Mouse (Mus musculus): ENCODE data around the gene Pik3ap1. TPM values are rescaled to one million over a fixed set of nuclear protein-coding genes. Genes with fewer than 3 reads are reported as not detected.

The Pik3ap1 gene
- polyA plus RNA-seq, 1 experiment: 0.16 TPM

DNA sequence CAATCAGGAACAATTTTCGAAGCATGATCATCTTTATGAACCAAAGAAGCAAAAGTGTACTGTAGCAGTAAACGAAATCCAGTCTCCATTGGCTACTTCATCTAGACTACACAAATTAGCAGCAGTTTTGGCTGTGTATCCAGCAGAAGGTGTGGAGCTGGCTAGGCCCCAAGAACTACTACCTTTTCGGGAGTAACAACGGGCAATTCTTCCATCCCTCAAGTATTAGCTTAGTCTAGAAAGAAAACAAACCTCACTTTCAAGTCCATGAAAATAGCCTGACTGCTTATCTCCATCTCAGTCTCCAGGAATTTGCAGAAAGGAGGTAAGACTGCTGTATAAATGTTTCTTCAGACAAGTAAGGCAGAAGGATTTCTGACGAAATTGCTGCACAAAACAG, 130.3 kb downstream of the Pik3ap1 start:
- H3K9me3 ChIP-seq (replicated peaks; ENCODE audit: control insufficient read depth, insufficient read depth, low read length, poor library complexity, severe bottlenecking): no peaks in the 10 kb centered on the region
- no peak overlapping the region for H3K9ac ChIP-seq (ENCODE audit: low read depth, poor library complexity, severe bottlenecking)
- no peak for TF ChIP-seq EP300 (IDR thresholded peaks at IDR 0.05; ENCODE audit: insufficient read depth, low read depth, low read length)
- no peaks in the 10 kb centered on the region for H3K4me1 ChIP-seq (ENCODE audit: control insufficient read depth, insufficient read depth, low read length)
- H3K36me3 ChIP-seq (ENCODE audit: control insufficient read depth, insufficient read depth, low read length, poor library complexity, severe bottlenecking): no peaks in the 10 kb centered on the region; the same call in 1 of the 2 replicates
- H3K4me3 ChIP-seq (ENCODE audit: low read depth, low read length): no peak overlapping the region
- H3K27ac ChIP-seq (ENCODE audit: insufficient read depth, low read length): no peak overlapping the region
- no peaks in the 10 kb centered on the region for H3K27me3 ChIP-seq (ENCODE audit: control insufficient read depth, insufficient read depth, low read length, poor library complexity, severe bottlenecking)

DNA sequence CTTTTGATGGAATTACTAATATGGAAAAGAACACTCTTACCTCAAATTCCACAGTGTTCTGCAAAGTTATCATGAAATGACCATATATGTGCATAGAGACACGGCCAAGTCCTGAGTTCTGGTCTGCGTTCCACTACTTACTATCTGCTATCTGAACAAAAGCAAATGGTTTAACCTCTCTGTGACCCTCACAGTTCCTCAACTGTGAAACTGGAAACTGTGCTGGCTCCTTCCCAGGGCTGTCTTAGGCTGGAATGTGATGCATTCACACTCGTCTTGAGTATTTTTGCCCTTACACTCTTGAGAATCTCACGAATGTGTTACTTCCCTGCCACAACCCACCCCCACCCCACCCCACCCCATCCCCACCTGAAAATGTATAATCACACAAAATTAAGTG, 135.9 kb downstream of the Pik3ap1 start:
- TF ChIP-seq EP300 (IDR thresholded peaks at IDR 0.05; ENCODE audit: insufficient read depth, low read depth, low read length) (no peak), POLR2A (IDR thresholded peaks at IDR 0.05; ENCODE audit: insufficient read depth, low read length) (no peak), CTCF (IDR thresholded peaks at IDR 0.05; ENCODE audit: low read depth, low read length) (no peak)
- Histone ChIP-seq H3K9me3 (replicated peaks; ENCODE audit: control insufficient read depth, insufficient read depth, low read length, poor library complexity, severe bottlenecking) (no peaks in the 10 kb centered on the region), H3K27ac (ENCODE audit: insufficient read depth, low read length) (no peak overlapping the region), H3K9ac (ENCODE audit: low read depth, poor library complexity, severe bottlenecking) (no peak overlapping the region), H3K27me3 (ENCODE audit: control insufficient read depth, insufficient read depth, low read length, poor library complexity, severe bottlenecking) (no peaks in the 10 kb centered on the region), H3K4me1 (ENCODE audit: control insufficient read depth, insufficient read depth, low read length) (no peaks in the 10 kb centered on the region), H3K4me3 (ENCODE audit: low read depth, low read length) (no peak overlapping the region), H3K36me3 (ENCODE audit: control insufficient read depth, insufficient read depth, low read length, poor library complexity, severe bottlenecking) (peaks cover 4% of the 10 kb centered on the region; the same call in 1 of the 2 replicates)

DNA sequence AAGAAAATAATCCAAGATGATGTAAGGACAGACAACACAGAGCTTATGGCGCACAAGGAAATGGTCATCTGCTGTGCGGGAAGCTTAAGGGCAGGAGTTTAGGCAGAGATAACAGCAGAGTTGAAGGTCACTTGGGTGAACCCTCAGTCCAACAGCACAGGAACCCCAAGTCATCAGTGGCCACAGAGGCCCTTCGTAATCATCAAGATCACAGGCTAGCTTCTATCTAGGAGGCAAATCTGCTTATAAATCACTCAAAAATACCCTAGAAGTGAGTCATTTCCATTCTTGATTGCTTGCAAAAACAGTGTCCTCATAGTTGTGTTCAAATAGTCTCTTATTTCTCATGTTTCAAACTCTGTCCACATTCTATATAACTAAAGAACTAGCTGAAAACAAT, 136.6 kb downstream of the Pik3ap1 start:
- no peaks in the 10 kb centered on the region for H3K9me3 ChIP-seq (replicated peaks; ENCODE audit: control insufficient read depth, insufficient read depth, low read length, poor library complexity, severe bottlenecking)
- no peak overlapping the region for H3K27ac ChIP-seq (ENCODE audit: insufficient read depth, low read length)
- TF ChIP-seq EP300 (IDR thresholded peaks at IDR 0.05; ENCODE audit: insufficient read depth, low read depth, low read length): no peak
- TF ChIP-seq POLR2A (IDR thresholded peaks at IDR 0.05; ENCODE audit: insufficient read depth, low read length): no peak
- TF ChIP-seq CTCF (IDR thresholded peaks at IDR 0.05; ENCODE audit: low read depth, low read length): no peak
- peaks cover 5% of the 10 kb centered on the region; the same call in 1 of the 2 replicates for H3K36me3 ChIP-seq (ENCODE audit: control insufficient read depth, insufficient read depth, low read length, poor library complexity, severe bottlenecking)
- no peaks in the 10 kb centered on the region for H3K4me1 ChIP-seq (ENCODE audit: control insufficient read depth, insufficient read depth, low read length)
- H3K4me3 ChIP-seq (ENCODE audit: low read depth, low read length): no peak overlapping the region
- no peak overlapping the region for H3K9ac ChIP-seq (ENCODE audit: low read depth, poor library complexity, severe bottlenecking)
- H3K27me3 ChIP-seq (ENCODE audit: control insufficient read depth, insufficient read depth, low read length, poor library complexity, severe bottlenecking): no peaks in the 10 kb centered on the region

DNA sequence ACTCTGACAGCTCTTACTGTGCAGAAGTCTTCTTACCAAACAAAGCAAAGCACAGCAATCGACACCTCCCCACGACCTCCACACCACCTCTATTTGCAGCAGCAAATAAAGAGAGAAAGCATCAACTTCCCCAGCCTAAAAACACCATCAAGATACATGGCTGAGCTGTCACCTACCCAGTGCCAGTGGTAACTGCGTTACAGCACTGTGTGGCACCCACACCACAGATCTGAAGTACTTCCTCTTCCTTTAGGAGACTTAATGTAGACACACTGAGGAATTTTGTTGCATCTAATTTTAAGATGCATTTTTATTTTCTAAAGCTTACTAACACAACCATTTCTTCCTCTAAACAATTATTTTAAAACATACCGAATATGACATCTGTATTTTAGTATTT, 138.6 kb downstream of the Pik3ap1 start:
- peaks cover 7% of the 10 kb centered on the region; the same call in 1 of the 2 replicates for H3K36me3 ChIP-seq (ENCODE audit: control insufficient read depth, insufficient read depth, low read length, poor library complexity, severe bottlenecking)
- H3K4me1 ChIP-seq (ENCODE audit: control insufficient read depth, insufficient read depth, low read length): no peaks in the 10 kb centered on the region
- TF ChIP-seq POLR2A (IDR thresholded peaks at IDR 0.05; ENCODE audit: insufficient read depth, low read length): no peak
- no peak for TF ChIP-seq EP300 (IDR thresholded peaks at IDR 0.05; ENCODE audit: insufficient read depth, low read depth, low read length)
- TF ChIP-seq CTCF (IDR thresholded peaks at IDR 0.05; ENCODE audit: low read depth, low read length): no peak
- H3K4me3 ChIP-seq (ENCODE audit: low read depth, low read length): no peak overlapping the region
- no peaks in the 10 kb centered on the region for H3K9me3 ChIP-seq (replicated peaks; ENCODE audit: control insufficient read depth, insufficient read depth, low read length, poor library complexity, severe bottlenecking)
- H3K9ac ChIP-seq (ENCODE audit: low read depth, poor library complexity, severe bottlenecking): no peak overlapping the region
- H3K27ac ChIP-seq (ENCODE audit: insufficient read depth, low read length): no peak overlapping the region
- H3K27me3 ChIP-seq (ENCODE audit: control insufficient read depth, insufficient read depth, low read length, poor library complexity, severe bottlenecking): no peaks in the 10 kb centered on the region

DNA sequence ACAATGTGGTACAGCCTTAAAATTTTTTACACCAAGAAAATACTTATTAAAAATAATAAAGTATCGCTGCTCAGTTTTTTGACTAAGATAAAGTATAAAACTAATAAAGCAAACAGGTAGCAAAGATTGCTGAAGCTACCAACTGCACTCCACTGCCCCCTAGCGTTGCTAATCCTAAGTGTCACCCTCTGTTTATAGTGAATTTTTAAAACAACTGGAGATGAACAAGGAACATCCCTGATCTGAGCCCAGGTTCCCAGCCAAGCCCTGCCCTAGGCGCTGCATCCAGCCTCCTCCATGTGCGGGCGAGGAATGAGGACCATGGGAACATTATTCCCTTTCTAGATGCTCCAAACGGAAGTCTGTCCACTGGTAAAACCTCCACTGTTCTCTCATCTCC, 140.3 kb downstream of the Pik3ap1 start:
- Histone ChIP-seq H3K36me3 (ENCODE audit: control insufficient read depth, insufficient read depth, low read length, poor library complexity, severe bottlenecking) (peaks cover 10% of the 10 kb centered on the region; the same call in 1 of the 2 replicates), H3K27me3 (ENCODE audit: control insufficient read depth, insufficient read depth, low read length, poor library complexity, severe bottlenecking) (no peaks in the 10 kb centered on the region), H3K9me3 (replicated peaks; ENCODE audit: control insufficient read depth, insufficient read depth, low read length, poor library complexity, severe bottlenecking) (no peaks in the 10 kb centered on the region), H3K27ac (ENCODE audit: insufficient read depth, low read length) (no peak overlapping the region), H3K4me1 (ENCODE audit: control insufficient read depth, insufficient read depth, low read length) (no peaks in the 10 kb centered on the region), H3K9ac (ENCODE audit: low read depth, poor library complexity, severe bottlenecking) (no peak overlapping the region), H3K4me3 (ENCODE audit: low read depth, low read length) (no peak overlapping the region)
- no peak for TF ChIP-seq CTCF (IDR thresholded peaks at IDR 0.05; ENCODE audit: low read depth, low read length)
- TF ChIP-seq POLR2A (IDR thresholded peaks at IDR 0.05; ENCODE audit: insufficient read depth, low read length): no peak

DNA sequence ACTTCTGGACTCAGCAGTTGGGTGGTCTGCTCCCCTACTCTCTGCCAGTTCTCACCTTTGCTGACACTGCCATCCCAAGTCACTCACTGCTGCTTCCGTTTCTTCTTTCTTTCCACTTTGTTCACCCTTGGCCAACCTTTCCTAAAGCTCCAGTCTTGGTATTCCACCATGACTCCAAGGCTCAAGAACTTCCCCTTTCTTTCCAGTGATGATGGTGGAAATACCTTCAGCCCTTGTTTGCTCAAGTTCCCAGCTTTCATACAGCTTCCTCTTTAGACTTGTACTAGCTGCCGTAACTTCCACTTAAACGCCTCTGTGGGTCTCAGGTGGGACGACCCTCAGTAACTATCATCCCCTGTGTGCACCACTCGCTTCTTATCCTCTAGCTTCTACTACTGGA, 142.9 kb downstream of the Pik3ap1 start:
- no peaks in the 10 kb centered on the region for H3K27me3 ChIP-seq (ENCODE audit: control insufficient read depth, insufficient read depth, low read length, poor library complexity, severe bottlenecking)
- H3K4me3 ChIP-seq (ENCODE audit: low read depth, low read length): no peak overlapping the region
- H3K36me3 ChIP-seq (ENCODE audit: control insufficient read depth, insufficient read depth, low read length, poor library complexity, severe bottlenecking): peaks cover 13% of the 10 kb centered on the region; the same call in 1 of the 2 replicates
- no peak overlapping the region for H3K27ac ChIP-seq (ENCODE audit: insufficient read depth, low read length)
- H3K9ac ChIP-seq (ENCODE audit: low read depth, poor library complexity, severe bottlenecking): no peak overlapping the region
- no peaks in the 10 kb centered on the region for H3K9me3 ChIP-seq (replicated peaks; ENCODE audit: control insufficient read depth, insufficient read depth, low read length, poor library complexity, severe bottlenecking)
- no peaks in the 10 kb centered on the region for H3K4me1 ChIP-seq (ENCODE audit: control insufficient read depth, insufficient read depth, low read length)
- TF ChIP-seq CTCF (IDR thresholded peaks at IDR 0.05; ENCODE audit: low read depth, low read length): no peak
- TF ChIP-seq POLR2A (IDR thresholded peaks at IDR 0.05; ENCODE audit: insufficient read depth, low read length): no peak
- no peak for TF ChIP-seq EP300 (IDR thresholded peaks at IDR 0.05; ENCODE audit: insufficient read depth, low read depth, low read length)

Data from ES-Bruce4 (cell line).